Mouse (Mus musculus): ENCODE measurements at regions not wholly inside any gene's neighbourhood (a gene's known extent, or its start where the extent isn't known, plus 50 kb on each side); places are given as distances from the start of the nearest gene placed in this dataset.

GRCm38 (mm10) chr13:111975549-111975948, 166.8 kb upstream of the Map3k1 start:
- DNase-seq (ENCODE audit: low read depth, low spot score) = no peak

GRCm38 (mm10) chr13:111977769-111978674, 169.2 kb upstream of the Map3k1 start:
- DNase-seq (ENCODE audit: low read depth, low spot score) = peak; percentile 58

GRCm38 (mm10) chr13:111978675-111979020, 169.9 kb upstream of the Map3k1 start:
- no peak for DNase-seq (ENCODE audit: low read depth, low spot score)

GRCm38 (mm10) chr13:111979428-111980204, 170.8 kb upstream of the Map3k1 start:
- DNase-seq (ENCODE audit: low read depth, low spot score) = peak; percentile 32

GRCm38 (mm10) chr13:111980205-111980595, 171.4 kb upstream of the Map3k1 start:
- DNase-seq (ENCODE audit: low read depth, low spot score) = no peak

- DNase-seq (ENCODE audit: low read depth, low spot score) = no peak
Observed at GRCm38 (mm10) chr13:111981103-111981502, 172.3 kb upstream of the Map3k1 start.

- no peak for DNase-seq (ENCODE audit: low read depth, low spot score)
Observed at GRCm38 (mm10) chr13:111982796-111983460, 174.1 kb upstream of the Map3k1 start.

GRCm38 (mm10) chr13:111984081-111984574, 175.3 kb upstream of the Map3k1 start:
- no peak for DNase-seq (ENCODE audit: low read depth, low spot score)

GRCm38 (mm10) chr13:111985406-111985805, 176.6 kb upstream of the Map3k1 start:
- DNase-seq (ENCODE audit: low read depth, low spot score) = no peak

- peak; percentile 19 for DNase-seq (ENCODE audit: low read depth, low spot score)
Observed at GRCm38 (mm10) chr13:111986681-111987080, 177.9 kb upstream of the Map3k1 start.

- DNase-seq (ENCODE audit: low read depth, low spot score) = no peak
Observed at GRCm38 (mm10) chr13:111987420-111987819, 178.6 kb upstream of the Map3k1 start.

GRCm38 (mm10) chr13:111990913-111991534, 182.2 kb upstream of the Map3k1 start:
- DNase-seq (ENCODE audit: low read depth, low spot score) = no peak

- DNase-seq (ENCODE audit: low read depth, low spot score) = no peak
Observed at GRCm38 (mm10) chr13:111992075-111992847, 183.5 kb upstream of the Map3k1 start.

- no peak for DNase-seq (ENCODE audit: low read depth, low spot score)
Observed at GRCm38 (mm10) chr13:111994862-111995490, 186.2 kb upstream of the Map3k1 start.

GRCm38 (mm10) chr13:111995716-111996115, 186.9 kb upstream of the Map3k1 start:
- no peak for DNase-seq (ENCODE audit: low read depth, low spot score)

GRCm38 (mm10) chr13:111996910-111997309, 188.1 kb upstream of the Map3k1 start:
- peak; percentile 18 for DNase-seq (ENCODE audit: low read depth, low spot score)

- DNase-seq (ENCODE audit: low read depth, low spot score) = no peak
Observed at GRCm38 (mm10) chr13:111997980-111998945, 189.5 kb upstream of the Map3k1 start.

GRCm38 (mm10) chr13:111999647-112000292, 191.0 kb upstream of the Map3k1 start:
- no peak for DNase-seq (ENCODE audit: low read depth, low spot score)

GRCm38 (mm10) chr13:112000293-112000665, 191.5 kb upstream of the Map3k1 start:
- no peak for DNase-seq (ENCODE audit: low read depth, low spot score)

All from R1 (cell line).